Mouse (Mus musculus) kidney, postnatal 4 days (tissue): ENCODE measurements at regions not wholly inside any gene's neighbourhood (a gene's known extent, or its start where the extent isn't known, plus 50 kb on each side); places are given as distances from the start of the nearest gene placed in this dataset.

Source experiments
- DNase-seq, 2 experiments: peaks; one replicate each; pipeline ENCODE4 v3.0.0; 2021; ENCODE audit warnings: mixed read lengths in 2 of 2

DNA sequence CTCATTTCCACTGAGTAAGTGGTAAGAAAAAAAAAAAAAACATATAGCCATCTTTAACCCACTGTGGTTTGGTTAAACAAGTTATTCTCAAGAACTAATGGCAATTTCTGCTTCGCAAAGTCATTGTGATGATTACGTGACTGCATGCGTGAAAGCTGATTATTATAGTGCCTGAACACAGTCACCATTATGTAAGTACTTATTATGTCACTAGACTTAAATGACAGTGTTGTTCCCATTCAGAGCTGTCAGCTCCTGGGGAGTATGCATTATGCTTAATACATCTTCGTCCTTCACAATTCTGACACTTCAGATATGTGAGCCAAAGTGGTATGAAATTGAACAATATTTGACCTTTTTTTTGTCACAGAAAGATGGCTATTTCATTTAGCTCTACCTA lies 71.3 kb upstream of the Kcnd3 start:
- no peak for DNase-seq

GRCm38 (mm10) chr3:105392611-105393514 lies 59.3 kb upstream of the Kcnd3 start:
- DNase-seq: peak; percentile 72 to 79
